Mouse (Mus musculus): ENCODE measurements around the gene Olfr1307. TPM values are rescaled to one million over a fixed set of nuclear protein-coding genes. Genes with fewer than 3 reads are reported as not detected.

Gene Olfr1307
- not detected in 2 replicates for polyA plus RNA-seq (2014; fragmentation: Nextera tagmentation; extraction: Ambion mirVana)

DNA sequence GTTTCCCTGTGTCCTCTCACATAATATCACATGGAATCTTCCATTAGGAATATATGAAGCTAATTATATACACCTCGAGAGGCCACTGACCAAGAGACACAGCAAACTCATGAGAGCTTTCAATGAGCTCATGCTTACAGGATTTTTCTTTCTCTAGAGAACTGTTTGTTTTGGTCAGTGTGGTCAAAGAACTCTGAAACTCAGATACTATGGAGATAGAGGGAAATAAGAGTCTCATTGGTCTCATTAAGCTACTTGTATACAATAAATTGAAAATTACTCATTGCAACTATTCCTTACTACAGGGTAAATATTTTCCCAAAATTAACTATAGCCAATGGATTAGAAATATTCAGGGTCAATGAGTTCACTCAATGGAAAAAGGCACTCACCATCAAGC lies at the start of gene Olfr1307:
Olfr1307 (minus strand) TSS at position 101 of the 400 bp plus-strand sequence.
- DNase-seq (ENCODE audit: low spot score): no peak
- Histone ChIP-seq H3K9me3 (ENCODE audit: control insufficient read depth, low read length) (no peaks in the 10 kb centered on the region), H3K4me3 (ENCODE audit: low read depth, low read length) (no peak within 1 kb of the TSS), H3K4me2 (ENCODE audit: low read depth, severe bottlenecking) (no peak within 1 kb of the TSS), H3K36me3 (ENCODE audit: control insufficient read depth, insufficient read depth, low read length) (no peaks in the 10 kb centered on the region), H3K4me1 (ENCODE audit: control insufficient read depth, insufficient read depth, low read length) (no peaks in the 10 kb centered on the region), H3K9ac (ENCODE audit: low read length) (no peak within 1 kb of the TSS), H3K27me3 (ENCODE audit: control insufficient read depth, insufficient read depth, low read length) (no peaks in the 10 kb centered on the region), H3K27ac (replicated peaks; ENCODE audit: low read depth, low read length) (no peak within 1 kb of the TSS)
- WGBS: 75% methylated on average over 1 of the region's 1 CpGs
- no peak for ATAC-seq (ENCODE audit: insufficient number of reproducible peaks, low FRiP score, low TSS enrichment, low read depth)

DNA sequence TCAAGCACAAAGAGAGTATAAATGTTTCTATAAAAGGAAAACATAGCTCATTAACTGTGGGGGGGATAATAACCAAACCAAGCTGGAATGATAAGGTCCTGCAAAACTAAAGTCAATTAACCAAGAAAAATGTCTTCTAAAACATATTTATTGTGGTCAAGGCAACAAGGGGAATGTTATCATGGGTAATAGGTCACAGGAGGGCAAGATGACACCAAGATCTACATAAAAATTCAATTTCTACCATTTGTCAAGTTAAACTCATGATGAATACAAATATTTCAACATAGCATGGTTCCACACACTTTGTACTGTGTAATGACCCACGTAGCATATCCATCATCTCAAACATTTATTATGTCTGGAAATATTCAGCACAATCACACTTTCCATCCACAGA lies 40.9 kb upstream of the Olfr1307 start, which contains the start of gene Olfr1309:
Olfr1309 (minus strand) TSS at position 101 of the 400 bp plus-strand sequence.
- whole genome bisulfite sequencing: 63% methylated on average over 1 of the region's 1 CpGs
- H3K4me2 ChIP-seq (ENCODE audit: low read depth, severe bottlenecking): no peak within 1 kb of the TSS
- ATAC-seq (ENCODE audit: insufficient number of reproducible peaks, low FRiP score, low TSS enrichment, low read depth): no peak

DNA sequence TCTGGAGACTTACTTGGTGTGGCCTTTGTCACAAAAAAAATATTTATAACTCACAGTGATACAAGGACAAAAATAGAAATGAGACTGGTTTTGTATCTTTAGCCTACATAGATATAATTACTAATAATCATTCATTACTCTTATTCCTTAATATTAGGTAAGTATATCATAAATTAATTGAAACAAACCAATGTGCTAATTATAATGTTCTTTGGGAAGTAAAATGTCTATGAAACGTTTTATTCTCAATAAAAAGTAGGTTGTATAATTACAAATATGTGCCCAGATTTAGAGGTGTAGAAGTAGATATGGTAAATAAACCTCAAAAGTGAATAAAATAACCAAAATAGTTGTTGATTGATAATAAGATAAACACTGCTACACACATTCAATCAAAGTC lies 15.6 kb upstream of the Olfr1307 start, which contains the start of gene Olfr1308:
Olfr1308 (minus strand) TSS at position 101 of the 400 bp plus-strand sequence.
- Histone ChIP-seq H3K27me3 (ENCODE audit: control insufficient read depth, insufficient read depth, low read length) (no peaks in the 10 kb centered on the region), H3K9ac (ENCODE audit: low read length) (no peak within 1 kb of the TSS), H3K27ac (replicated peaks; ENCODE audit: low read depth, low read length) (no peak within 1 kb of the TSS), H3K4me3 (ENCODE audit: low read depth, low read length) (no peak within 1 kb of the TSS), H3K4me1 (ENCODE audit: control insufficient read depth, insufficient read depth, low read length) (no peaks in the 10 kb centered on the region), H3K4me2 (ENCODE audit: low read depth, severe bottlenecking) (no peak within 1 kb of the TSS), H3K36me3 (ENCODE audit: control insufficient read depth, insufficient read depth, low read length) (no peaks in the 10 kb centered on the region), H3K9me3 (ENCODE audit: control insufficient read depth, low read length) (no peaks in the 10 kb centered on the region)
- DNase-seq (ENCODE audit: low spot score) (no peak), ATAC-seq (ENCODE audit: insufficient number of reproducible peaks, low FRiP score, low TSS enrichment, low read depth) (no peak)
- WGBS: 68% methylated on average over 1 of the region's 1 CpGs

More for the DNA sequence above, 40.9 kb upstream of the Olfr1307 start, which contains the start of gene Olfr1309:
- Histone ChIP-seq H3K4me3 (ENCODE audit: low read depth, low read length) (no peak within 1 kb of the TSS), H3K4me1 (ENCODE audit: control insufficient read depth, insufficient read depth, low read length) (no peaks in the 10 kb centered on the region), H3K27ac (replicated peaks; ENCODE audit: low read depth, low read length) (no peak within 1 kb of the TSS), H3K36me3 (ENCODE audit: control insufficient read depth, insufficient read depth, low read length) (no peaks in the 10 kb centered on the region), H3K9ac (ENCODE audit: low read length) (no peak within 1 kb of the TSS), H3K27me3 (ENCODE audit: control insufficient read depth, insufficient read depth, low read length) (no peaks in the 10 kb centered on the region), H3K9me3 (ENCODE audit: control insufficient read depth, low read length) (no peaks in the 10 kb centered on the region)
- DNase-seq (ENCODE audit: low spot score): no peak

DNA sequence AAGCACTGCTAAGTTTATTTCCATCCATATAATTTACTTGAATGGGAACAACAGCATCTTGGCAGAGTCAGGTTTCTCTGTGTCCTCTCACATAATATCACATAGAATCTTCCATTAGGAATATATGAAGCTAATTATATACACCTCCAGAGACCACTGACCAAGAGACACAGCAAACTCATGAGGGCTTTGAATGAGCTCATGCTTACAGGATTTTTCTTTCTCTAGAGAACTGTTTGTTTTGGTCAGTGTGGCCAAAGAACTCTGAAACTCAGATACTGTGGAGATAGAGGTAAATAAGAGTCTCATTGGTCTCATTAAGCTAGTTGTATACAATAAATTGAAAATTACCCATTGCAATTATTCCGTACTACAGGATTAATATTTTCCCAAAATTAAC lies 33.1 kb downstream of the Olfr1307 start, which contains the start of gene Olfr1306:
Olfr1306 (minus strand) TSS at position 101 of the 400 bp plus-strand sequence.
- no peak for ATAC-seq (ENCODE audit: insufficient number of reproducible peaks, low FRiP score, low TSS enrichment, low read depth)
- no peak within 1 kb of the TSS for H3K9ac ChIP-seq (ENCODE audit: low read length)
- WGBS: 87% methylated on average over 1 of the region's 1 CpGs

More for the DNA sequence above, 33.1 kb downstream of the Olfr1307 start, which contains the start of gene Olfr1306:
- H3K27ac ChIP-seq (replicated peaks; ENCODE audit: low read depth, low read length): no peak within 1 kb of the TSS
- no peak for DNase-seq (ENCODE audit: low spot score)
- H3K4me2 ChIP-seq (ENCODE audit: low read depth, severe bottlenecking): no peak within 1 kb of the TSS
- H3K27me3 ChIP-seq (ENCODE audit: control insufficient read depth, insufficient read depth, low read length): no peaks in the 10 kb centered on the region
- H3K36me3 ChIP-seq (ENCODE audit: control insufficient read depth, insufficient read depth, low read length): no peaks in the 10 kb centered on the region
- no peaks in the 10 kb centered on the region for H3K4me1 ChIP-seq (ENCODE audit: control insufficient read depth, insufficient read depth, low read length)
- peaks cover 2% of the 10 kb centered on the region; the same call in 1 of the 2 replicates for H3K9me3 ChIP-seq (ENCODE audit: control insufficient read depth, low read length)
- H3K4me3 ChIP-seq (ENCODE audit: low read depth, low read length): no peak within 1 kb of the TSS

Other genes starting within 250 kb of the Olfr1307 start
- not detected in 2 replicates for gene Olfr1301, start 198.4 kb downstream of the Olfr1307 start, polyA plus RNA-seq (2014; fragmentation: Nextera tagmentation; extraction: Ambion mirVana)
- not detected in 2 replicates for gene Olfr1302, start 172.0 kb downstream of the Olfr1307 start, polyA plus RNA-seq (2014; fragmentation: Nextera tagmentation; extraction: Ambion mirVana)
- not detected in 2 replicates for gene Olfr1303, start 129.1 kb downstream of the Olfr1307 start, polyA plus RNA-seq (2014; fragmentation: Nextera tagmentation; extraction: Ambion mirVana)
- not detected in 2 replicates for gene Olfr1305, start 72.3 kb downstream of the Olfr1307 start, polyA plus RNA-seq (2014; fragmentation: Nextera tagmentation; extraction: Ambion mirVana)
- gene Olfr1306, start 33.2 kb downstream of the Olfr1307 start, polyA plus RNA-seq (2014; fragmentation: Nextera tagmentation; extraction: Ambion mirVana): not detected in 2 replicates
- not detected in 2 replicates for gene Olfr1308, start 15.5 kb upstream of the Olfr1307 start, polyA plus RNA-seq (2014; fragmentation: Nextera tagmentation; extraction: Ambion mirVana)
- gene Olfr1309, start 40.8 kb upstream of the Olfr1307 start, polyA plus RNA-seq (2014; fragmentation: Nextera tagmentation; extraction: Ambion mirVana): not detected in 2 replicates
- not detected in 2 replicates for gene Olfr1310, start 63.3 kb upstream of the Olfr1307 start, polyA plus RNA-seq (2014; fragmentation: Nextera tagmentation; extraction: Ambion mirVana)
- gene Olfr1311, start 75.0 kb upstream of the Olfr1307 start, polyA plus RNA-seq (2014; fragmentation: Nextera tagmentation; extraction: Ambion mirVana): not detected in 2 replicates
- not detected in 2 replicates for gene Olfr1312, start 100.8 kb upstream of the Olfr1307 start, polyA plus RNA-seq (2014; fragmentation: Nextera tagmentation; extraction: Ambion mirVana)
- not detected in 2 replicates for gene Olfr1313, start 128.4 kb upstream of the Olfr1307 start, polyA plus RNA-seq (2014; fragmentation: Nextera tagmentation; extraction: Ambion mirVana)
- not detected in 2 replicates for gene Olfr1314, start 147.3 kb upstream of the Olfr1307 start, polyA plus RNA-seq (2014; fragmentation: Nextera tagmentation; extraction: Ambion mirVana)
- gene Olfr1315-ps1, start 166.0 kb upstream of the Olfr1307 start, polyA plus RNA-seq (2014; fragmentation: Nextera tagmentation; extraction: Ambion mirVana): not detected in 2 replicates
- gene Olfr1316, start 185.5 kb upstream of the Olfr1307 start, polyA plus RNA-seq (2014; fragmentation: Nextera tagmentation; extraction: Ambion mirVana): not detected in 2 replicates
- not detected in 2 replicates for gene Olfr1317, start 190.9 kb upstream of the Olfr1307 start, polyA plus RNA-seq (2014; fragmentation: Nextera tagmentation; extraction: Ambion mirVana)
- gene Olfr1318, start 204.8 kb upstream of the Olfr1307 start, polyA plus RNA-seq (2014; fragmentation: Nextera tagmentation; extraction: Ambion mirVana): not detected in 2 replicates

All from limb, embryonic 11.5 days (tissue).